Comparison of ENCODE assay signal across 10 mouse cellular contexts in the genomic region with DNA sequence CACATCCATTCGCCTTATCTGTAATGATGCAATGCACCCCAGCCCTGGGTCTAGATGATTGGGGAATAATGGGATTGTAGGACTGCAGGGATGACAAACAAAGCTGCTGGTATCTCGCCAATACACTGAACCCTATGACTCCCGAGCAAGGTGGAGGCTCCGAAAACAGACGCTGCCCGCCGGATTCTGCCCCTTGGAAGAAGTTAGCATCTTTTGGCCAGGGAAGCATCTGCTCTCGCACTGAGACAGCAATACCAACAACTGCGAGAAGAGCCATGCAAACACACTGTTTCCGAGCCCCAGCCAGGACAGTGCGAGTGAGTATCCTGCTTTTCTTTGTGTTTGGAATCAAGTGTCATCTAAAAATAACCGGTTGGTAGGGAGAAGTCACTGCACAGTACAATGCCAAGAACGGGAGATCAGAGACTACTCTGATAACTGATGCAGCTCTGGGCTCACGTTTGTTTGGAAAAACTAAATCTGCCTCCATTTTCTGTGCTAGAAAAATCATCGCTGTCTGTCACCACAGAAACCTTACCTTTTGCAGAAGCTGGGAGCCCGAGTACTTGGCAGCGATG. TPM values are rescaled to one million over a fixed set of nuclear protein-coding genes. Genes with fewer than 3 reads are reported as not detected.
DNase-seq lines count a peak whose midpoint lies in the region; ATAC-seq and TF ChIP-seq lines count a peak whose summit lies in the region.
"Had no signal": no experiment of that assay in that cellular context is flagged by ENCODE, and none has a peak within 500 bp of the region (broad histone marks: within the 10 kb centered on the region; RNA-seq: fewer than 3 reads in every experiment).

No protein-coding gene starts in this region.

- intact Hi-C loops in left cerebral cortex, postnatal 4 days (cut with DNase I) = loop anchor here (5.0 to 10.0 kb wide), 2 partner anchors 184 to 217 kb away; no protein-coding TSS in a partner anchor
- intact Hi-C loops in left cerebral cortex, postnatal 14 days (cut with DNase I) = loop anchor here (5.0 kb wide), 2 partner anchors 97 to 147 kb away; no protein-coding TSS in a partner anchor

- H3K9ac ChIP-seq in hindbrain, embryonic 11.5 days (ENCODE audit: low read depth, low read length) = no peak overlapping the region
- no peak overlapping the region for H3K9ac ChIP-seq in midbrain, postnatal 0 days (replicated peaks; ENCODE audit: low read length, poor library complexity, severe bottlenecking)

- no peaks in the 10 kb centered on the region for H3K36me3 ChIP-seq in hindbrain, embryonic 11.5 days (ENCODE audit: control insufficient read depth, insufficient read depth, low read length)
- no peaks in the 10 kb centered on the region for H3K36me3 ChIP-seq in midbrain, postnatal 0 days (ENCODE audit: insufficient read depth, low read length)

- WGBS in hindbrain, embryonic 11.5 days = 1% methylated on average over 17 of the region's 17 CpGs
- 5% methylated on average over 17 of the region's 17 CpGs for WGBS in midbrain, postnatal 0 days

- H3K4me2 ChIP-seq in hindbrain, embryonic 11.5 days (replicated peaks; ENCODE audit: low read depth, low read length) = peak overlapping the region; percentile 99
- peak overlapping the region; percentile 98 for H3K4me2 ChIP-seq in midbrain, postnatal 0 days (ENCODE audit: low read depth, low read length, poor library complexity, severe bottlenecking)

- H3K27me3 ChIP-seq in hindbrain, embryonic 11.5 days (ENCODE audit: control insufficient read depth, insufficient read depth, low read length) = peaks cover 48% of the 10 kb centered on the region
- H3K27me3 ChIP-seq in midbrain, postnatal 0 days (ENCODE audit: insufficient read depth, low read length) = peaks cover 6% of the 10 kb centered on the region

- no peaks in the 10 kb centered on the region for H3K4me1 ChIP-seq in hindbrain, embryonic 11.5 days (replicated peaks; ENCODE audit: control insufficient read depth, insufficient read depth, low read length)
- H3K4me1 ChIP-seq in midbrain, postnatal 0 days (ENCODE audit: insufficient read depth, low read length) = no peaks in the 10 kb centered on the region

- no peak for ATAC-seq in hindbrain, embryonic 11.5 days (ENCODE audit: low FRiP score)
- no peak for ATAC-seq in midbrain, postnatal 0 days (ENCODE audit: low FRiP score)

- H3K9me3 ChIP-seq in hindbrain, embryonic 11.5 days (ENCODE audit: control insufficient read depth, low read length) = no peaks in the 10 kb centered on the region
- no peaks in the 10 kb centered on the region for H3K9me3 ChIP-seq in midbrain, postnatal 0 days (ENCODE audit: low read length)

- peak overlapping the region; percentile 60; the same call in 1 of the 2 replicates for H3K27ac ChIP-seq in hindbrain, embryonic 11.5 days (ENCODE audit: low read depth, low read length)
- H3K27ac ChIP-seq in midbrain, postnatal 0 days (ENCODE audit: low read depth, low read length) = peak overlapping the region; percentile 43

- peak overlapping the region; percentile 66 for H3K4me3 ChIP-seq in hindbrain, embryonic 11.5 days (ENCODE audit: low read depth, low read length)
- H3K4me3 ChIP-seq in midbrain, postnatal 0 days (ENCODE audit: low read depth, low read length) = peak overlapping the region; percentile 75
- H3K4me3 ChIP-seq: erythroblast, embryonic 14.5 days had no signal

- TF ChIP-seq CTCF in midbrain, postnatal 0 days (IDR thresholded peaks at IDR 0.05) = no peak

- peak; percentile 21 to 44 for DNase-seq in cerebellum, adult 18-20 months
- DNase-seq in cerebellum, adult 8-10 months = no peak
- peak; percentile 27 for DNase-seq in left cerebral cortex, postnatal 4 days
- no peak for DNase-seq in left cerebral cortex, postnatal 14 days (ENCODE audit: low spot score in 2 of 2)
- DNase-seq in hindbrain, embryonic 11.5 days (ENCODE audit: low spot score) = peak; percentile 46
- peak; percentile 18 for DNase-seq in midbrain, postnatal 0 days (ENCODE audit: low spot score)
- no peak for DNase-seq in ovary, postnatal 10 days (ENCODE audit: low spot score)
- no peak for DNase-seq in testis, postnatal 10 days (ENCODE audit: low spot score)
- DNase-seq: kidney, postnatal 25 days had no signal

RNA-seq across cellular contexts. Expression of a gene that starts 1.2 kb away (rescaled TPM):
- 10 to 100 TPM; 59.3 to 61.7 TPM for total RNA-seq in left cerebral cortex, postnatal 4 days (2021)
- total RNA-seq in left cerebral cortex, postnatal 14 days (2021) = 100 to 1,000 TPM; 117 to 127 TPM
- polyA plus RNA-seq in hindbrain, embryonic 11.5 days (2014; fragmentation: Nextera tagmentation; extraction: Ambion mirVana) = 18.1 and 20.4 TPM in 2 replicates
- 24.0 and 25.5 TPM in 2 replicates for total RNA-seq in midbrain, postnatal 0 days (2014; rRNA removed)
- 27.2 and 32.8 TPM in 2 replicates for polyA plus RNA-seq in midbrain, postnatal 0 days (2015; fragmentation: Nextera tagmentation; extraction: Ambion mirVana)

Comparison
In these comparisons a context has a peak if more than half of its experiments do, and no peak if none do; other contexts are left out.
1. DNase-seq: peak in cerebellum, adult 18-20 months (2 of 2), left cerebral cortex, postnatal 4 days (single experiment), hindbrain, embryonic 11.5 days (single experiment) and midbrain, postnatal 0 days (single experiment); none in cerebellum, adult 8-10 months (single experiment), left cerebral cortex, postnatal 14 days (0 of 2), ovary, postnatal 10 days (single experiment) and testis, postnatal 10 days (single experiment).